Mouse (Mus musculus) stomach, postnatal 0 days (tissue): ENCODE results near the gene Umod.

Experiments used
- CTCF ChIP-seq: IDR thresholded peaks from 2 replicates; pipeline ENCODE4 v1.5.1; 2016; ENCODE audit warnings: antibody characterized with exemption, low read depth, mild to moderate bottlenecking, moderate library complexity
- EP300 ChIP-seq: optimal IDR thresholded peaks from 2 replicates; pipeline ENCODE3; 2016; ENCODE audit warnings: antibody characterized with exemption

DNA sequence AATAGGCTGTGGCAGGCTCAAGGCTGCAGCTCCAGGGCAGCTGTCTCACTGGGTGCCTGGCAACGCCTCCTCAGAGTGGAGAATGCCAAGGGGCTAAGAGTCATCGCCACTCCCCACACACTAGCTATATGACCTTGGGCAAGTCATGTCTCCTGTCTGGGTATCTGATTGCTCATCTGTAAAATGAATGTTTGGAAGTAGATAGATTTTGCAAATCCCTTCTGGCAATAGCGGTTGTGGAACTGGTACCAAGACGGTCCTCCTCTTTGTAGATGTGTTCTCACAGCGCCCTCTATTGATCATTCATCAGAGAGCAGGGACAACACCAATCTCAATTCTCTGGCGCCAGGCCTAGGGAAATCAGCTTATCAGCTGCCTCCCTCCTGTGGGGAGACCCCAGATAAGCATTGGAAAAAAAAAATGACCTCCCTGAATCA, 51.9 kb downstream of the Umod start:
- TF ChIP-seq CTCF = peak; percentile 60
- TF ChIP-seq EP300 = no peak
